Mouse (Mus musculus): ENCODE results near the gene Zfp316. TPM values are rescaled to one million over a fixed set of nuclear protein-coding genes. Genes with fewer than 3 reads are reported as not detected.

The Zfp316 gene
- total and polyA plus RNA-seq, 3 experiments, result 4.3 to 4.8 TPM; not detected in 1

- H3K27me3 ChIP-seq (ENCODE audit: control insufficient read depth in 1 of 2, insufficient read depth in 2 of 2, low read length in 2 of 2), result no peaks in the 10 kb centered on the region
- peak; percentile 97 for DNase-seq (ENCODE audit: low read depth, low spot score)
- peak within 1 kb of the TSS; percentile 63 to 86 for H3K4me3 ChIP-seq (ENCODE audit: control insufficient read depth in 1 of 2, insufficient read depth in 1 of 2, low read depth in 2 of 2, low read length in 2 of 2)
- H3K79me2 ChIP-seq (ENCODE audit: control insufficient read depth, insufficient read depth, low read length, poor library complexity), result peaks cover 8% of the 10 kb centered on the region
- H3K9ac ChIP-seq (ENCODE audit: control insufficient read depth, low read depth, low read length, poor library complexity, severe bottlenecking), result peak within 1 kb of the TSS; percentile 86
- peak within 1 kb of the TSS; percentile 71 for H3K27ac ChIP-seq (ENCODE audit: control insufficient read depth, low read depth, low read length)
- H3K9me3 ChIP-seq (replicated peaks; ENCODE audit: insufficient read depth, low read length), result no peaks in the 10 kb centered on the region
- H3K4me1 ChIP-seq (ENCODE audit: control insufficient read depth in 1 of 2, insufficient read depth in 2 of 2, low read length in 2 of 2), result peaks cover 0 to 17% of the 10 kb centered on the region in 2 experiments; a peak in 2 of 4 replicates
- peaks cover 2 to 10% of the 10 kb centered on the region in 2 experiments; a peak in 3 of 4 replicates for H3K36me3 ChIP-seq (ENCODE audit: control insufficient read depth in 1 of 2, insufficient read depth in 2 of 2, low read length in 2 of 2)
- TF ChIP-seq ETS1 (IDR thresholded peaks at IDR 0.05; ENCODE audit: low read depth, low read length), result no peak
- peak; percentile 84 for TF ChIP-seq HCFC1 (IDR thresholded peaks at IDR 0.05; ENCODE audit: low read depth, low read length)
- no peak for TF ChIP-seq ZNF384 (IDR thresholded peaks at IDR 0.05; ENCODE audit: low read depth, low read length)
- no peak for TF ChIP-seq GATA1 (IDR thresholded peaks at IDR 0.05; ENCODE audit: low read depth, low read length)
- no peak; the same call in 1 of the 2 replicates for TF ChIP-seq USF1 (IDR thresholded peaks at IDR 0.05; ENCODE audit: low read depth, low read length)
- peak; percentile 51; the same call in 1 of the 2 replicates for TF ChIP-seq TBP (IDR thresholded peaks at IDR 0.05; ENCODE audit: low read depth, low read length)
- no peak for TF ChIP-seq MEF2A (IDR thresholded peaks at IDR 0.05; ENCODE audit: extremely low read depth, insufficient replicate concordance, low read depth, low read length, poor library complexity, severe bottlenecking)
- TF ChIP-seq UBTF (IDR thresholded peaks at IDR 0.05; ENCODE audit: borderline replicate concordance, insufficient read depth, low read depth, low read length), result 0 out of 2 replicates have a peak, but pooled peaks have one; percentile 67
- TF ChIP-seq CTCF (IDR thresholded peaks at IDR 0.05 in 2 of 3, conservative IDR thresholded peaks at IDR 0.05 in 1 of 3; ENCODE audit: control insufficient read depth in 1 of 3, insufficient read depth in 1 of 3, low read depth in 2 of 3, low read length in 3 of 3, poor library complexity in 1 of 3, severe bottlenecking in 1 of 3), result no peak
- peak; percentile 96 for TF ChIP-seq NELFE (IDR thresholded peaks at IDR 0.05; ENCODE audit: low read depth, low read length)
- 0 out of 2 replicates have a peak, but pooled peaks have one; percentile 43 for TF ChIP-seq MYC (IDR thresholded peaks at IDR 0.05; ENCODE audit: low read depth, low read length)
- TF ChIP-seq MAZ (IDR thresholded peaks at IDR 0.05; ENCODE audit: low read depth, low read length), result no peak
- peak; percentile 78 to 89 for TF ChIP-seq POLR2A (IDR thresholded peaks at IDR 0.05; ENCODE audit: control insufficient read depth in 1 of 2, insufficient read depth in 1 of 2, low read depth in 1 of 2, low read length in 2 of 2, poor library complexity in 1 of 2)
- TF ChIP-seq MXI1 (IDR thresholded peaks at IDR 0.05; ENCODE audit: low read depth, low read length), result no peak; the same call in 1 of the 2 replicates
- peak; percentile 65; the same call in 1 of the 2 replicates for TF ChIP-seq ELF1 (IDR thresholded peaks at IDR 0.05; ENCODE audit: low read depth, low read length)
- peak; percentile 39; the same call in 1 of the 2 replicates for TF ChIP-seq TCF12 (IDR thresholded peaks at IDR 0.05; ENCODE audit: low read depth, low read length)
- peak; percentile 96 for TF ChIP-seq NRF1 (IDR thresholded peaks at IDR 0.05; ENCODE audit: insufficient read depth, low read depth, low read length, poor library complexity, severe bottlenecking)
- no peak for TF ChIP-seq EP300 (IDR thresholded peaks at IDR 0.05; ENCODE audit: low read depth in 1 of 2, low read length in 2 of 2)
- peak; percentile 82 for TF ChIP-seq POLR2AphosphoS2 (IDR thresholded peaks at IDR 0.05; ENCODE audit: low read length)
- TF ChIP-seq KAT2A (conservative IDR thresholded peaks at IDR 0.05; ENCODE audit: low read depth, low read length), result no peak; the same call in 1 of the 2 replicates
- TF ChIP-seq BHLHE40 (IDR thresholded peaks at IDR 0.05; ENCODE audit: borderline replicate concordance, low read depth, low read length), result no peak
- TF ChIP-seq RCOR1 (IDR thresholded peaks at IDR 0.05; ENCODE audit: low read depth, low read length), result no peak
- peak; percentile 67 for TF ChIP-seq SIN3A (IDR thresholded peaks at IDR 0.05; ENCODE audit: low read length)
- peak; percentile 83; the same call in 1 of the 2 replicates for TF ChIP-seq ZMIZ1 (IDR thresholded peaks at IDR 0.05; ENCODE audit: low read depth, low read length)
- TF ChIP-seq MAX (IDR thresholded peaks at IDR 0.05; ENCODE audit: low read length), result peak; percentile 61
These were observed 34.7 kb downstream of the Zfp316 start, which contains the start of gene Zfp12 for GRCm38 (mm10) chr5:143235028-143235693. Gene Zfp12, plus strand, starts transcription at chr5:143235163.
